Mouse (Mus musculus) G1E (cell line): ENCODE results near the gene Gpr68. TPM values are rescaled to one million over a fixed set of nuclear protein-coding genes. Genes with fewer than 3 reads are reported as not detected.

Source experiments
- ATAC-seq: 2 replicates; pipeline ENCODE4 v1.8.0; 2016; ENCODE audit warnings: mild to moderate bottlenecking; ENCODE audit not compliant: insufficient number of reproducible peaks, poor library complexity, low FRiP score, severe bottlenecking; ENCODE audit errors: extremely low read depth
- DNase-seq: peaks from one replicate; pipeline ENCODE4 v3.0.0; 2012; ENCODE audit warnings: low spot score
- H3K27me3 ChIP-seq: 2 replicates; pipeline ENCODE4 v1.6.1; 2012; ENCODE audit warnings: mild to moderate bottlenecking, low read length, inconsistent platforms; ENCODE audit not compliant: insufficient read depth
- H3K36me3 ChIP-seq: replicated peaks from 2 replicates; pipeline ENCODE3; 2012; ENCODE audit warnings: mild to moderate bottlenecking, inconsistent platforms
- H3K4me1 ChIP-seq: 2 replicates; pipeline ENCODE4 v1.6.1; 2012; ENCODE audit warnings: low read depth, low read length, inconsistent platforms, mixed read lengths; ENCODE audit not compliant: insufficient read depth
- H3K4me3 ChIP-seq: 2 replicates; pipeline ENCODE4 v1.5.1; 2012; ENCODE audit warnings: low read depth, mild to moderate bottlenecking, inconsistent platforms, low read length, moderate library complexity, mixed read lengths
- H3K9me3 ChIP-seq: replicated peaks from 2 replicates; pipeline ENCODE4 v1.6.1; 2012; ENCODE audit warnings: inconsistent platforms
- CTCF ChIP-seq: IDR thresholded peaks from 2 replicates; pipeline ENCODE4 v1.5.1; 2012; ENCODE audit warnings: low read depth, low read length, inconsistent platforms, mixed read lengths
- GATA1 ChIP-seq: IDR thresholded peaks from 2 replicates; pipeline ENCODE4 v1.6.1; 2012; ENCODE audit warnings: borderline replicate concordance, low read length, inconsistent platforms, mixed read lengths
- GATA2 ChIP-seq: IDR thresholded peaks from 2 replicates; pipeline ENCODE4 v1.6.1; 2012; ENCODE audit warnings: low read depth, low read length, inconsistent platforms, borderline replicate concordance
- POLR2AphosphoS5 ChIP-seq: IDR thresholded peaks from 2 replicates; pipeline ENCODE4 v1.6.1; 2012; ENCODE audit warnings: low read depth, low read length, inconsistent platforms; ENCODE audit not compliant: insufficient replicate concordance
- TAL1 ChIP-seq: conservative IDR thresholded peaks from 2 replicates; pipeline ENCODE4 v1.6.1; 2012; ENCODE audit warnings: low read depth, low read length, inconsistent platforms, mixed read lengths
- polyA plus RNA-seq: library from polyadenylated mRNA; stranded (reverse); fragments of >175 nt; gene quantifications from 2 replicates; pipeline ENCODE4 v1.2.3, GENCODE M21; 2012
- total RNA-seq, 2 experiments: library from RNA; stranded (forward) in 1 of 2; stranded (reverse) in 1 of 2; fragments of 200-1000 nt in 1 of 2; fragments of >200 nt in 1 of 2; fragmentation: Nextera tagmentation in 1 of 2; gene quantifications; 2 replicates each; pipeline ENCODE4 v1.2.3; 2014 to 2017

Gpr68 gene
- total and polyA plus RNA-seq, 3 experiments = 0.11 TPM; not detected in 2

DNA sequence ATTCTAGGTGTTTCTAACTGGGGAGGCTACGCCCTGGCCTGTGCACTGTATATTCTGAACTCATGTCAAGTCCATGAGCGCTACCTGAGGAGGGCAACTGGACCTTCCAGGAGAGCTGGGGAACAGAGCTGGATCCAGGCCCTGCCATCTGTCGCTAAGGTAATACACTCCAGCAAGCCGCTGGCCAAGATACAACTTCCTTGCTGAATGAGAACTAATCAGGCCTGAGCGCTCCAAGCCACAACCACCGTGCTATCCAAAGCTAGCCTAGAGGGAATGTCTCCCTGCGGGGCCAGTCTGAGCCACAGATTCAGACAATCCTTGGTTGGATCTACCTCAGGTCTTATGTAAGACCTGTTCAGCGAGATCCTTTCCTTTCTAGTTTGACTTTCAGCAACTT, 40.9 kb downstream of the Gpr68 start:
- H3K4me1 ChIP-seq = peaks cover 4% of the 10 kb centered on the region; the same call in 1 of the 2 replicates
- H3K4me3 ChIP-seq = no peak overlapping the region
- H3K9me3 ChIP-seq = no peaks in the 10 kb centered on the region
- TF ChIP-seq TAL1 (no peak), GATA1 (no peak), GATA2 (no peak), POLR2AphosphoS5 (no peak), CTCF (no peak)
- no peak for ATAC-seq
- H3K27me3 ChIP-seq = peaks cover 46% of the 10 kb centered on the region
- H3K36me3 ChIP-seq = no peaks in the 10 kb centered on the region
- no peak for DNase-seq

DNA sequence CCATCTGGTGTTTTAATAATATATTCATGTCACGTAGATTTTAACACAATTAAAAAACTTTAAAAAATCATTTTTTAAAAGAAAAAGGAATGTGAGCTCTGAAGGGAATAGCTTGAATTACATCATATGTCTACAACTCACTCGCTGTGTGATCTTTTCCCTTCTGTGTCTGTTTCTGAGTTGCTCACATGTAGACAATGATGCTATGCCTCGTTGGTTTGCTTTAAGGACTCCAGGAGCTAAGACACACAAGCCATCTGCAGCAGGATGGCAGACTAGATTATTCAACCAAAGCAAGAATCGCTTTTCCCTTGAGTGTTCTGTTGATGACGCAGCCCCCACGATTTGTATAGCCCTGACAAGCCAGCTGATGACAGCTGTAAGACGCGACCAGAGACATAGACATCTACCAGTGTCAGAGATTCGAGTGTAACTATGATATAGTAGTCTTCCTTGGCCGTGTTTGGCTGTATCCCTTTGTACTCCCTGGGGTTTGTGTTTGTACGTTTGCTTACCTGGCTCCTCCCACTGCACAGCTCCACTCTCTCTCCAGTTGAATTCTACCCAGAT, 42.4 kb downstream of the Gpr68 start:
- no peak for DNase-seq
- TF ChIP-seq CTCF (no peak), TAL1 (no peak), POLR2AphosphoS5 (no peak), GATA1 (no peak), GATA2 (no peak)
- H3K9me3 ChIP-seq = no peaks in the 10 kb centered on the region
- H3K36me3 ChIP-seq = no peaks in the 10 kb centered on the region
- H3K4me1 ChIP-seq = peaks cover 5% of the 10 kb centered on the region; the same call in 1 of the 2 replicates
- peaks cover 41% of the 10 kb centered on the region for H3K27me3 ChIP-seq
- H3K4me3 ChIP-seq = no peak overlapping the region
- no peak for ATAC-seq

DNA sequence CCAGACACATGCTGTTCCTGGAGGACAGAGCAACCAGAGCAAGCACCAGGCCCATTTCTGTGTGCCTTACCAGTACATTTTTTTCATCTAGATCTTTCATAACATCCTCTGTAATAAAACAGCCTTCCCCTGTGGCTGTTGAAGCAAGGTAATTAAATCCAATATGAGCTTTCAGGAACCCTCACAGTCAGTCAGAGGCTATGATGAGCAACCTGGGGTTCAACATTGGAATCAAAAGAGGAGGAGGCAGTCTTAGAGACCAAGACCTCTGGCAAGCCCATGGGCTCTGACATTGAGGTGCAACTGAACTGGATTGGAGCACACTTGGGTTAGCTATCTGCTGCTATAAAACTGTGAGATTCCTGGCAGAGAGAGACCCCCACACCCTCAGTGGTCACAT, 42.9 kb downstream of the Gpr68 start:
- H3K9me3 ChIP-seq = no peaks in the 10 kb centered on the region
- H3K36me3 ChIP-seq = no peaks in the 10 kb centered on the region
- ATAC-seq = no peak

DNA sequence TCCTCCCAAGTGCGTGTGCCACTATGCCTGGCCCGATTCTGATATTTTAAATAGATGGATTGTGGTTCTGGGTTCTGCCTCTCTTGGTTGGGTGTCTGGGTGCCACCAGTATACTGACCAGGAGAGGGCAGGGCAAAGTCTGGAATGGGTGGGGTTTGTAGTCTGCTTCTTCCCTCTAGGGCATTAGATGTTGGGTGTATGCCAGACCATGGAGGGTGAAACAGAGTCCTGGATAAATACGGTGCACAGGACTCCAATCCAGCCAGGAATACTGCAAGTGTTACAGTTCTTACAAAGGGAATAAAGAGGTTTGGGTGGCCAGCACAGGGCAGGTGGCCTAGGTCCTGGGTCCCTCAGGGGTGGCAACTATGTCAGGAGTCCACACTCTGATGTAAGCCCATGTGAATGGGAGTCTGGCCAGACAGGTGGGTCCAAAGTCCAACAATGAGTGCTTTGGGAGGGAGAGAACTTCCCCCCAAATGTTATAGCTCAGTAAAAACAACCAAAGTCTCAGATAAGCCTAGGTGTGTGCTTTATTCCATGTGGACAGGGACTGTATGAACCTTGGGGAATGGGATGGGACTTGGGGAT, 45.0 kb downstream of the Gpr68 start:
- TF ChIP-seq GATA2 (no peak), POLR2AphosphoS5 (no peak), TAL1 (no peak), GATA1 (no peak), CTCF (no peak)
- ATAC-seq (no peak), DNase-seq (no peak)
- Histone ChIP-seq H3K27me3 (peaks cover 21% of the 10 kb centered on the region), H3K4me1 (peaks cover 5% of the 10 kb centered on the region; the same call in 1 of the 2 replicates), H3K4me3 (no peak overlapping the region), H3K9me3 (no peaks in the 10 kb centered on the region), H3K36me3 (no peaks in the 10 kb centered on the region)

More for the DNA sequence above, 42.9 kb downstream of the Gpr68 start:
- no peak overlapping the region for H3K4me3 ChIP-seq
- DNase-seq = no peak
- peaks cover 5% of the 10 kb centered on the region; the same call in 1 of the 2 replicates for H3K4me1 ChIP-seq
- H3K27me3 ChIP-seq = peaks cover 41% of the 10 kb centered on the region
- TF ChIP-seq CTCF (no peak), TAL1 (no peak), GATA1 (no peak), POLR2AphosphoS5 (no peak), GATA2 (no peak)

DNA sequence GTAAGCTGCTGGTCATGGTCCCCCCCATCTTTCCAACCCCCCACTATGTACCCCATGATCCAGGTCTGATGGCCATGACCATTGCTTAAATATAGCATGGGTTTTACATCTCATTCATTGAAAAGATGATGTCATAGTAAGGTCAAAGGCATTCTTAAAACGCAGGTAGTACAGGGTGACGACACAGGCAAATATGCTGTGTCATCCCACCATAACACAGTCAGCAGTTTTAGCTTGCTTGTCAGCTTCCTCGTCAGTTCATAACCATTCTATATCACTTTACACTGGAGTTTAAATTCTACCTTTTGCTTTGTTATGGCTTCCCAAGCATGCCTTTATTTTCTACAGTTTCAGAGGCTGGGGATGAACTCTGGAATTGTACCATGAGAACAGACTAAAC, 45.7 kb downstream of the Gpr68 start:
- no peak for ATAC-seq
- H3K4me3 ChIP-seq = no peak overlapping the region
- no peak for TF ChIP-seq GATA2
- no peak for TF ChIP-seq GATA1
- TF ChIP-seq CTCF = no peak
- peaks cover 7% of the 10 kb centered on the region; the same call in 1 of the 2 replicates for H3K4me1 ChIP-seq
- H3K36me3 ChIP-seq = no peaks in the 10 kb centered on the region
- DNase-seq = no peak
- H3K27me3 ChIP-seq = peaks cover 21% of the 10 kb centered on the region
- H3K9me3 ChIP-seq = no peaks in the 10 kb centered on the region

DNA sequence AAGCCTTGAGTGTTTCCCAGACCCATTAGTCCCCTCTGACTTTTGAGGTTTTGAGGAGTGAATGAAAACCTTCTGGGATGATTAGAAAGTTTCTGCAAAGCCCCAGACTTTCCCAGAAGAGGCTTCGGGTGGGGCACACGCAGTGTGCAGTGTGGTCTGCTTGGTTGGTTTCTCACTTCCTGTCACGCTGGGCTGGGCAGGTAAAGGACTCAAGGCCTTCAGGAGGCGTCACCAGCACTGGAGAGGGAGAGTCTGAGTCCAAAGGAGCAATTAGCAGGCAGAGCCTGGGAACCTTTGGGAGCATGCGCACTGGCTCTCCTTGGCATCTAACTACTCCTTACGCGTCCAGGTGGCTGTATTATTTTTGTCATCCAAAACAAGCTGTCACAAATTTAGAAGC, 50.2 kb downstream of the Gpr68 start:
- ATAC-seq (no peak), DNase-seq (no peak)
- H3K4me1 ChIP-seq = peaks cover 7% of the 10 kb centered on the region; the same call in 1 of the 2 replicates
- H3K4me3 ChIP-seq = no peak overlapping the region
- no peak for TF ChIP-seq CTCF
- no peak for TF ChIP-seq GATA1
- TF ChIP-seq POLR2AphosphoS5 = no peak
- no peak for TF ChIP-seq TAL1
- no peak for TF ChIP-seq GATA2
- no peaks in the 10 kb centered on the region for H3K36me3 ChIP-seq
- H3K27me3 ChIP-seq = peaks cover 22% of the 10 kb centered on the region
- H3K9me3 ChIP-seq = no peaks in the 10 kb centered on the region
